Mouse (Mus musculus) neural tube, embryonic 14.5 days (tissue): ENCODE results near the gene Vdr. TPM values are rescaled to one million over a fixed set of nuclear protein-coding genes. Genes with fewer than 3 reads are reported as not detected.

Experiments
- ATAC-seq: fragments of 200-750 bp; cut with Nextera tagmentation; 2 replicates; pipeline ENCODE4 v1.8.0; 2017; ENCODE audit warnings: low read depth, mild to moderate bottlenecking, moderate TSS enrichment, moderate library complexity
- H3K27ac ChIP-seq: fragments of 300-500 bp; sonication (generic); 2 replicates; pipeline ENCODE4 v1.5.1; 2014; ENCODE audit warnings: low read depth, mild to moderate bottlenecking, control low read depth, low read length, moderate library complexity, mixed read lengths
- H3K27me3 ChIP-seq: fragments of 300-500 bp; sonication (generic); 2 replicates; pipeline ENCODE4 v1.6.1; 2014; ENCODE audit warnings: low read length; ENCODE audit not compliant: control insufficient read depth, insufficient read depth
- H3K36me3 ChIP-seq: fragments of 300-500 bp; sonication (generic); 2 replicates; pipeline ENCODE4 v1.6.1; 2014; ENCODE audit warnings: low read length, mixed read lengths; ENCODE audit not compliant: control insufficient read depth, insufficient read depth
- H3K4me1 ChIP-seq: fragments of 300-500 bp; sonication (generic); 2 replicates; pipeline ENCODE4 v1.6.1; 2014; ENCODE audit warnings: low read length; ENCODE audit not compliant: control insufficient read depth, insufficient read depth
- H3K4me2 ChIP-seq: fragments of 300-500 bp; sonication (generic); 2 replicates; pipeline ENCODE4 v1.6.1; 2014; ENCODE audit warnings: mild to moderate bottlenecking, low read depth, low read length, control low read depth
- H3K4me3 ChIP-seq: fragments of 300-500 bp; sonication (generic); 2 replicates; pipeline ENCODE4 v1.5.1; 2014; ENCODE audit warnings: low read depth, low read length, control low read depth, mixed read lengths
- H3K9ac ChIP-seq: fragments of 300-500 bp; sonication (generic); replicated peaks from 2 replicates; pipeline ENCODE4 v1.6.1; 2014; ENCODE audit warnings: low read depth, mild to moderate bottlenecking, control low read depth, low read length, mixed read lengths
- H3K9me3 ChIP-seq: fragments of 300-500 bp; sonication (generic); 2 replicates; pipeline ENCODE4 v1.6.1; 2016; ENCODE audit warnings: low read length; ENCODE audit not compliant: control insufficient read depth
- WGBS: fragments of 180-500 bp; shearing (Covaris S2); extraction: QIAGEN DNeasy Blood & Tissue Kit; methylation state at CpG from one replicate; pipeline ENCODE4 v1.1.7; 2014; 5-methylcytosine and 5-hydroxymethylcytosine counted together
- polyA plus RNA-seq: library from polyadenylated mRNA; unstranded; fragments of >200 nt; fragmentation: Nextera tagmentation; extraction: Ambion mirVana; gene quantifications from 2 replicates; pipeline ENCODE4 v1.2.1, GENCODE M21; 2014

The Vdr gene
- polyA plus RNA-seq, 1 experiment from 2014 or later, result 0.07 TPM

DNA sequence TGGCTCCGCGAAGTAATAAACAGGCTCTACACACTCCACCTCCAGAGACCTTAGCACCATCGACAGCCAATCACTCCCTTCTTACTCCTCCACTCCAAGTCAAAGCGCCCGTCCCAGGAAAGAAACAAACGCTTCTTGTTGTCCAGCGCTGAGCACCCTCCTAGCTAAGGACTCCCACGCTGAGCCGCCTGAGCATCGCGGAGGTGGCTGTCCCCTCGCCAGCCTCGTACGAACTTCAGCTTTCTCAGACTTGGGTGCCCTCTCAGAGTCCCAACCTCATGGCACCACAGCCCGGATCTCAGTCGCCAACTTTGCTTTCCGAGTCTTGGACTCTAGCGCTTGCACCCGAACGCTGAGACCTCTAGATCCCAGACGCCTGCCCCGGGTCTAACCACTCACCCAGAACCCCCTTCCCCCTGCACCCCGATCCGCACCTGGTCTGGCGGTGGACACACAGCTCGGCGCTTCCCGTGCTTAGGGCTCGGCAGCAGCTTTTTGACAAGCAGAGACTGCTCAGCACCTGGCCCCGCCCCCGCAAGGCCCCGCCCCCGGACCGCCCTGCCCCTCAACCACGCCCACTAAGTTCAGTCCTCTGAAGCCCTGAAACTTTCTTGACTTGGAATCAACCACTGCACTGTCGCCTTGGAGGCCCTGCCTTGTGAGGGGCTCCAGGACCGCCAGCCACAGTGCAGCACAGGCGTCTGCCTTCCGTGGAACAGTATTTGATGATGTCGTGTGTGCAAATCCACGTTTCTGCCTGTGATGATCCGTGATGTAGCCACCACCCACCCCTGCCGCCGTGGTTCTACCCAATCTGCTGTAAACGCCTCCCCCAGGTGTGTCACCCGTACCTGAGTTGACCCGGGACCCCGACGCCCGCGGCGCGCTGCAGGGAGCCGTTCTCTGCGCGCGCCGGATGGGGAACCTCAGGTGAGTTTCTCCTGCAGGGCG lies 2.4 kb downstream of the Vdr start:
- Histone ChIP-seq H3K9ac (no peak overlapping the region), H3K9me3 (no peaks in the 10 kb centered on the region), H3K4me1 (0 out of 2 replicates have a peak, but pooled peaks cover 6% of the 10 kb centered on the region), H3K27me3 (peaks cover 13% of the 10 kb centered on the region), H3K27ac (no peak overlapping the region), H3K36me3 (no peaks in the 10 kb centered on the region), H3K4me3 (peak overlapping the region; percentile 14), H3K4me2 (peak overlapping the region; percentile 41)
- ATAC-seq, result 0 out of 2 replicates have a peak, but pooled peaks have one; percentile 49
- 2% methylated on average over 59 of the region's 59 CpGs for WGBS

DNA sequence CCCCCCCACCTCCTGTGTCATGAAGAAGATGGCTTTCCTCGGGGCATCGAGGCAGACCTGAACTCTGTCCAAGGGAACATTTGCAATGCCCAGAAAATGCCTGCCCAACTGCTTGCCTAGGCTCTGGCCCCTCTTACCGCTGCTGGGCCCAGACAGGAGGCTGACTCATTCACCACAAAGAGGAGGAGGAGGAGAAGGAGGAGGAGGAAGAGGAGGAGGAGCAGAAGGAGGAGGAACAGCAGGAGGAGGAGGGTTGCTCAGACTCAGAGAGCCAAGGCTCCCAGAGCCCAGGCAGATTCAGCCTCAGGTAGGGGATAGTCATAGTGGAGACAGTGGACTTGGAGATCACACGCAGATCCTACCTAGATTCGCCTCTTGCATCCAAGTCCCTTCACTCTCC lies 3.2 kb downstream of the Vdr start:
- no peak for ATAC-seq
- Histone ChIP-seq H3K27me3 (peaks cover 13% of the 10 kb centered on the region), H3K4me2 (no peak overlapping the region; the same call in 1 of the 2 replicates), H3K9ac (no peak overlapping the region), H3K36me3 (no peaks in the 10 kb centered on the region), H3K4me3 (no peak overlapping the region), H3K27ac (no peak overlapping the region), H3K9me3 (no peaks in the 10 kb centered on the region), H3K4me1 (0 out of 2 replicates have a peak, but pooled peaks cover 6% of the 10 kb centered on the region)
- WGBS, result 54% methylated on average over 5 of the region's 5 CpGs

DNA sequence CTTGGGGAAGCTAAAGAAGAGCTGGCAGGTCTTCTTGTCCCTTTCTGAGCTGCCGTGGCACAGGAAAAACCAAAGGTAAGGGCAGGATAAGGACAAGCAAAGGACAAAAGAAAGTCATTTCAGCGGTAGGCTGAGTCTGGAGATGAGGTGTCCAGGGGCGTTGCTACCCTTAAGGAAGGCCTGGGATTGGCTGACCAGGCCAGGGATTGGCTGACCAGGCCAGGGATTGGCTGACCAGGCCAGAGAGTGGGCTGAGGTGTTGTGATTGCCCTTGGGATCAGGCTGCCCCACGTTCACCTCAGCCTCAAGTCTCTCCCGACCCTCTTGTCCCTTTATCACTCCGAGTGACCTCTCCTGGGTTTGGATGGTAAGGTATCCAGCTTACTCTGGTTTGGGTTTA lies 5.1 kb downstream of the Vdr start:
- no peak overlapping the region for H3K4me2 ChIP-seq
- no peak for ATAC-seq
- 71% methylated on average over 6 of the region's 6 CpGs for WGBS

DNA sequence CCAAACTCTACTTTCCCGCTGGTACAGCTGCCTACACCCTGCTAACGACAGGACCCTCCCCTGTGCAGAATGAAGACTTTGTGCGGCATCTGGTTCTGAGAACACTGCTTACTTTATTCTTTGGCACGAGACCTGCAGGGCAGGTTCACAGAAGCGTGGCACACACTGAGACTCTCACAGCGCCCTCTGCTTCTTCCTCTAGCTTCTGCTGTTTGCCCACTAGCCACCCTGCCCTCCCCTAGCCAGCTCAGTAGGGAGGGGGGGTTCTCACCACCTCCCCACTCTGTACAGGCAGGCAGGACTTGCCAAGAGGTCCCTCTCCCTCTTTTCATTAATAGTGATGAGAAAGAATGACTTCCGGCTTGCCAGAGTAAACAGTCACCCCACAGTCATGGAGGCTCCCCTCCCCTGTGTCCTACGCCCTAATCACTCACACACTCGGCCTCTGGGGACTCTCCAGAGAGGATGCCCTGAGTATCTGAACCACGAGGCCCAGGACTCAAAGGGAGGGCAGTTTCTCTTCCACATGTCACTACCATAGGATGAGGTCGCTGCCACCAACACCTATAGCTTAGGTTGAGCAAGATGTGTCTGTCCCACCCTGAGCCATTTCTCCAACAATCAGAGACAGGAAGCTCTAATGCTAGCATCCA lies 6.0 kb downstream of the Vdr start:
- Histone ChIP-seq H3K9me3 (no peaks in the 10 kb centered on the region), H3K4me3 (no peak overlapping the region), H3K4me1 (0 out of 2 replicates have a peak, but pooled peaks cover 6% of the 10 kb centered on the region), H3K36me3 (no peaks in the 10 kb centered on the region), H3K27ac (no peak overlapping the region), H3K9ac (no peak overlapping the region), H3K4me2 (no peak overlapping the region), H3K27me3 (peaks cover 13% of the 10 kb centered on the region)
- WGBS, result 63% methylated on average over 11 of the region's 11 CpGs
- no peak for ATAC-seq

More for the DNA sequence above, 5.1 kb downstream of the Vdr start:
- Histone ChIP-seq H3K27me3 (peaks cover 13% of the 10 kb centered on the region), H3K27ac (no peak overlapping the region), H3K36me3 (no peaks in the 10 kb centered on the region), H3K4me1 (0 out of 2 replicates have a peak, but pooled peaks cover 6% of the 10 kb centered on the region), H3K9me3 (no peaks in the 10 kb centered on the region), H3K9ac (no peak overlapping the region), H3K4me3 (no peak overlapping the region)

DNA sequence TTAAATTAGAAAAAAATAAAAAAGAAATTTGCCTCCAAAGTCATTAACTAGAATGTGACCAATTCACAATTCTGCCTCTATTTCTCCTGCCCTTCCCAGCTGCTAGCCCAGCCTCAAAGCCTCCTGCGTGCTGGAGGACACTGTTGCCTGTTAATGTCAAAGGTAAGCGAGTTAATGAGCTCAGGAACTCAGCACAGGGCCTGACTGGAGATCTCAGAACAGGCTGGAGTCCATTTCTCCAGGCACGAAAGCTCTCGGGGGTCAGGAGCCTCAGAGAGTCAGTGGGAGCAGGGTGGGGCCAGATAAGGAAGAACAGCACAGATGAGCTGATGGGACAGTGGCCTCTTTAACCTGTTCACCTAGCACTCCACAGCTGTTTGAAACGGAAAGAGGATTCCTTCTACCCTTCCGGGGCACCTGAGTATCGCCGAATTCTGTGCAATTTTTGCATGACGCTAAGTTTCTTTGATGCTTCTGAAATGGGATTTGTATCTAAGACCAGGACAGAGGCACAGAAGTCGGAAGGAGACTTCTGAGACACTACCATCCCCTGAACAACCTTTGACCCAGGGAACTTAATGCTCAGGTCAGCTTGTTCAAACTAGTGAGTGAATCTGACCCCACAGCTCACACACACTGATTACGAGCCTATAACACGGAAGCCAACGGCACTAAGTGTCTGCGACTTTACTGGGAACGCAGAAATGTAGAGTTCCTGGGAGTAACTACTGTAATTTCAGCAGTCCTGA lies 7.0 kb downstream of the Vdr start:
- no peak overlapping the region for H3K4me2 ChIP-seq
- peaks cover 7% of the 10 kb centered on the region for H3K27me3 ChIP-seq
- 85% methylated on average over 15 of the region's 15 CpGs for WGBS
- H3K9ac ChIP-seq, result no peak overlapping the region
- no peaks in the 10 kb centered on the region for H3K36me3 ChIP-seq
- no peak overlapping the region for H3K27ac ChIP-seq
- H3K4me1 ChIP-seq, result 0 out of 2 replicates have a peak, but pooled peaks cover 3% of the 10 kb centered on the region
- no peak for ATAC-seq
- no peak overlapping the region for H3K4me3 ChIP-seq
- no peaks in the 10 kb centered on the region for H3K9me3 ChIP-seq

DNA sequence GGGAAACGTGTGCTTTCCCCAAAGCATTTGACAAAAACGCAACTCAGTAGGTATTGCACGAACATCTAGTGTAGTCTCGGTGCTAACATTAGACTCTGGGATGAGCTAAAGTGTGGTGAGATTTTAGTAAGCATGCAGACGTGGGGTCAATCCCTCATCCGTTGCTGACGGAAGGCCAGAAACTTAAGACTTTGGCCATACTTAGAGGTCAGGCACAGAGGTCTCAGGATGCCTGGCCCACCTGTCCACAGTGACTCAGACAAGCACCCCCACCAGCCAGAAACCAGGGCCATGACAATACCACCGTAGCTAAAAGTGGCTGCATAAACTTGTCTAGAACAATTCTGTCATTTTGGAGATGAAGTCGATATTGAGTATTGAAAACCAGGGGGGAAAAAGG lies 9.4 kb downstream of the Vdr start:
- Histone ChIP-seq H3K27ac (no peak overlapping the region), H3K9ac (no peak overlapping the region), H3K4me3 (no peak overlapping the region), H3K4me1 (no peaks in the 10 kb centered on the region), H3K4me2 (no peak overlapping the region), H3K36me3 (no peaks in the 10 kb centered on the region), H3K27me3 (no peaks in the 10 kb centered on the region), H3K9me3 (no peaks in the 10 kb centered on the region)
- 93% methylated on average over 9 of the region's 9 CpGs for WGBS
- no peak for ATAC-seq

DNA sequence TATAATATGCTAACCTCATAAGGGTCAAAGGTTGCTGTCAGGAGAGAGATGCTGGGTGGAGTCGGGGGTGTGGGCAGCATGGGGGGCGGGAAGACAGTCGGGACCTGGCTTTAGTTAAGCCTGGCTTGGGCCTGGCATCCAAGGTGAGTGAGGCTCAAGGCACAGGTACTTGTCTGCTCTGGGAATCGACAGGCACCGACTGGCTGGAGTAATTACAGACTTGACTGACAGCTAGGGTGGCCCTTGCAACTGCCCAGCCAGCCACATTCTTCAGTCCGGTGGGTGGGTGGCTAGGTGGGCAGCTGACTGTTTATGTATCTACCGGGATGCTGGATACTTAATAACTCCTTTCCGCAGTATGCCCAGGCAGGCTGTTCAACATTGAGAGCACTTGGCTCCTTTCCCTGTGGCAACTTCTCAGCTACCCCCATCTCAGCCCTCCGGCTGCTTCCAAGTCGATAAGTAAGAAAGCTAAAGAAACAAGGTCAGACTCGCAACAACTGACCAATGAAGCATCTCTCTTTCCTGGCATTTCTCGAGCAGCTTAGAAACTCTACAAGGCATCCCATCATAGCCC lies 10.0 kb downstream of the Vdr start:
- Histone ChIP-seq H3K4me2 (no peak overlapping the region), H3K4me3 (no peak overlapping the region), H3K4me1 (no peaks in the 10 kb centered on the region), H3K9me3 (no peaks in the 10 kb centered on the region), H3K27me3 (no peaks in the 10 kb centered on the region), H3K27ac (no peak overlapping the region), H3K36me3 (no peaks in the 10 kb centered on the region), H3K9ac (no peak overlapping the region)
- 88% methylated on average over 12 of the region's 12 CpGs for WGBS
- ATAC-seq, result no peak

DNA sequence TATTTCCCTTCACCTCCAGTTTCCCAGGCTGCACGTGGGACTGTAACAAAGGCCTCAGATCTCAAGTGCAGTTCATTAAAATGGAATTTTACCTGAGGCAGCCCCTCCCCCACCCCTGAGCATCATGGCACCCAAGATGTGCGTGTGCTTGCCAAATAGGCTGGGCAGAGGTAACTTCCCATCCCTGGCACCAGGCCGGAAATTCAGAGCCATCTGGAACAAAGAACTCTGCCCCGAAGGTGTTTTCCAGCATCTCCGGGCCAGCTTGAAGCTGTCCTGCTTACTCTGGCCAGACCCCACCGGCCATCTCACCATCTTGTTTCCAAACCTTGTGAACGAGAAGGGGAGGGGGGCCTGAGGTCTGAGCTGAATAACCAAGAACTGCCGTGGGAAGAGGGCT lies 10.7 kb downstream of the Vdr start:
- no peak overlapping the region for H3K27ac ChIP-seq
- H3K9me3 ChIP-seq, result no peaks in the 10 kb centered on the region
- 71% methylated on average over 8 of the region's 8 CpGs for WGBS
- H3K9ac ChIP-seq, result no peak overlapping the region
- H3K4me3 ChIP-seq, result no peak overlapping the region
- H3K4me2 ChIP-seq, result no peak overlapping the region
- no peaks in the 10 kb centered on the region for H3K36me3 ChIP-seq
- no peaks in the 10 kb centered on the region for H3K4me1 ChIP-seq
- H3K27me3 ChIP-seq, result no peaks in the 10 kb centered on the region
- no peak for ATAC-seq
